13 mouse cellular contexts compared by ENCODE assay signal in genomic region chr15:6710341-6710740, GRCm38 (mm10). TPM values are rescaled to one million over a fixed set of nuclear protein-coding genes. Genes with fewer than 3 reads are reported as not detected.
DNase-seq lines count a peak whose midpoint lies in the region; ATAC-seq and TF ChIP-seq lines count a peak whose summit lies in the region.
"Had no signal": no experiment of that assay in that cellular context is flagged by ENCODE, and none has a peak within 500 bp of the region (broad histone marks: within the 10 kb centered on the region; RNA-seq: fewer than 3 reads in every experiment).

No protein-coding gene starts in this region.

- 90% methylated on average over 7 of the region's 7 CpGs for WGBS in forebrain, embryonic 10.5 days
- WGBS in forebrain, embryonic 12.5 days, result 86% methylated on average over 7 of the region's 7 CpGs
- WGBS in limb, embryonic 13.5 days, result 76% methylated on average over 7 of the region's 7 CpGs
- 79% methylated on average over 7 of the region's 7 CpGs for WGBS in midbrain, embryonic 16.5 days

- H3K4me1 ChIP-seq in forebrain, embryonic 10.5 days, result peaks cover 30% of the 10 kb centered on the region
- H3K4me1 ChIP-seq in forebrain, embryonic 12.5 days, result peaks cover 35% of the 10 kb centered on the region
- peaks cover 49% of the 10 kb centered on the region for H3K4me1 ChIP-seq in limb, embryonic 13.5 days
- peaks cover 45% of the 10 kb centered on the region for H3K4me1 ChIP-seq in midbrain, embryonic 16.5 days (ENCODE audit: control insufficient read depth, insufficient read depth, low read length)

- H3K9me3 ChIP-seq in forebrain, embryonic 10.5 days, result no peaks in the 10 kb centered on the region
- no peaks in the 10 kb centered on the region for H3K9me3 ChIP-seq in forebrain, embryonic 12.5 days
- no peaks in the 10 kb centered on the region for H3K9me3 ChIP-seq in limb, embryonic 13.5 days
- no peaks in the 10 kb centered on the region for H3K9me3 ChIP-seq in midbrain, embryonic 16.5 days (replicated peaks; ENCODE audit: control insufficient read depth, low read length, poor library complexity, severe bottlenecking)

- no peak for DNase-seq in forebrain, embryonic 10.5 days (ENCODE audit: extremely low spot score, low spot score)
- no peak for DNase-seq in layer of hippocampus, adult 2 months (ENCODE audit: low spot score in 2 of 2)
- DNase-seq in layer of hippocampus, adult 18-20 months (ENCODE audit: low spot score in 2 of 2), result no peak
- DNase-seq in left cerebral cortex, adult 18-20 months (ENCODE audit: low spot score in 2 of 2), result no peak
- no peak for DNase-seq in right cerebral cortex, postnatal 36 days (ENCODE audit: low spot score in 2 of 2)
- DNase-seq: adrenal gland, adult 8-10 months; cerebellum, postnatal 10 days; kidney, adult 11 months; left cerebral cortex, postnatal 4 days; right cerebral cortex, postnatal 4 days had no signal

- H3K36me3 ChIP-seq in forebrain, embryonic 10.5 days (replicated peaks), result no peaks in the 10 kb centered on the region
- no peaks in the 10 kb centered on the region for H3K36me3 ChIP-seq in forebrain, embryonic 12.5 days (replicated peaks)
- no peaks in the 10 kb centered on the region for H3K36me3 ChIP-seq in limb, embryonic 13.5 days
- no peaks in the 10 kb centered on the region for H3K36me3 ChIP-seq in midbrain, embryonic 16.5 days (ENCODE audit: control insufficient read depth, insufficient read depth, low read length)

- no peak overlapping the region for H3K4me2 ChIP-seq in forebrain, embryonic 12.5 days
- H3K4me2 ChIP-seq in limb, embryonic 13.5 days (replicated peaks), result peak overlapping the region; percentile 94
- peak overlapping the region; percentile 81 for H3K4me2 ChIP-seq in midbrain, embryonic 16.5 days (ENCODE audit: low read length)

- H3K27me3 ChIP-seq in forebrain, embryonic 10.5 days (ENCODE audit: poor library complexity, severe bottlenecking), result peaks cover 14% of the 10 kb centered on the region
- no peaks in the 10 kb centered on the region for H3K27me3 ChIP-seq in forebrain, embryonic 12.5 days
- peaks cover 14% of the 10 kb centered on the region for H3K27me3 ChIP-seq in limb, embryonic 13.5 days
- H3K27me3 ChIP-seq in midbrain, embryonic 16.5 days (ENCODE audit: control insufficient read depth, insufficient read depth, low read depth, low read length), result no peaks in the 10 kb centered on the region

- H3K27ac ChIP-seq in forebrain, embryonic 10.5 days, result no peak overlapping the region
- no peak overlapping the region for H3K27ac ChIP-seq in forebrain, embryonic 12.5 days
- no peak overlapping the region for H3K27ac ChIP-seq in layer of hippocampus, adult 2 months
- no peak overlapping the region for H3K27ac ChIP-seq in limb, embryonic 13.5 days
- no peak overlapping the region for H3K27ac ChIP-seq in midbrain, embryonic 16.5 days (ENCODE audit: low read length)

- ATAC-seq in forebrain, embryonic 12.5 days (ENCODE audit: low FRiP score), result no peak
- ATAC-seq in limb, embryonic 13.5 days (ENCODE audit: low FRiP score, low read depth), result no peak
- no peak for ATAC-seq in midbrain, embryonic 16.5 days

- H3K4me3 ChIP-seq in forebrain, embryonic 10.5 days, result peak overlapping the region; percentile 93; the same call in 1 of the 2 replicates
- H3K4me3 ChIP-seq in forebrain, embryonic 12.5 days (replicated peaks), result no peak overlapping the region
- H3K4me3 ChIP-seq in layer of hippocampus, adult 2 months, result peak overlapping the region; percentile 90; the same call in 1 of the 2 replicates
- H3K4me3 ChIP-seq in limb, embryonic 13.5 days, result no peak overlapping the region
- H3K4me3 ChIP-seq in midbrain, embryonic 16.5 days (ENCODE audit: low read depth, low read length), result no peak overlapping the region

- TF ChIP-seq CTCF in layer of hippocampus, adult 2 months (conservative IDR thresholded peaks at IDR 0.05), result no peak

- no peak overlapping the region for H3K9ac ChIP-seq in forebrain, embryonic 12.5 days
- H3K9ac ChIP-seq in limb, embryonic 13.5 days, result no peak overlapping the region
- no peak overlapping the region for H3K9ac ChIP-seq in midbrain, embryonic 16.5 days (ENCODE audit: low read depth, low read length)

RNA-seq across cellular contexts. Expression of gene Rictor, which starts 2.2 kb away (rescaled TPM):
- 33.5 and 36.1 TPM in 2 replicates for polyA plus RNA-seq in forebrain, embryonic 10.5 days (2016; fragmentation: Nextera tagmentation; extraction: Ambion mirVana)
- polyA plus RNA-seq in forebrain, embryonic 12.5 days (2016; fragmentation: Nextera tagmentation; extraction: Ambion mirVana), result 50.4 and 54.3 TPM in 2 replicates
- total RNA-seq in layer of hippocampus, adult 2 months (2021), result 10 to 100 TPM; 46.2 to 48.5 TPM
- 10 to 100 TPM; 44.2 to 48.0 TPM for total RNA-seq in layer of hippocampus, adult 18-20 months (2021)
- polyA plus RNA-seq in limb, embryonic 13.5 days (2015; fragmentation: Nextera tagmentation; extraction: Ambion mirVana), result 50.1 and 51.1 TPM in 2 replicates
- 57.1 and 64.4 TPM in 2 replicates for polyA plus RNA-seq in midbrain, embryonic 16.5 days (2015; fragmentation: Nextera tagmentation; extraction: Ambion mirVana)
- 10 to 100 TPM; 41.4 to 44.1 TPM for total RNA-seq in left cerebral cortex, adult 18-20 months (2021)

Comparison
In these comparisons a context has a peak if more than half of its experiments do, and no peak if none do; other contexts are left out.
1. H3K4me3 ChIP-seq: peak in forebrain, embryonic 10.5 days (single experiment) and layer of hippocampus, adult 2 months (single experiment); none in forebrain, embryonic 12.5 days (single experiment), limb, embryonic 13.5 days (single experiment) and midbrain, embryonic 16.5 days (single experiment).